Mouse (Mus musculus) cerebral cortex, adult 2 months (tissue): ENCODE results near the gene Stat5b.

Experiments
- WGBS: fragments of 180-500 bp; shearing (Covaris S2); methylation state at CpG from one replicate; pipeline ENCODE4 v1.1.7; 2018; 5-methylcytosine and 5-hydroxymethylcytosine counted together

The Stat5b gene

GRCm38 (mm10) chr11:100811132-100811531 lies 39.4 kb downstream of the Stat5b start:
- 85% methylated on average over 2 of the region's 2 CpGs for WGBS

GRCm38 (mm10) chr11:100810516-100810915 lies 40.0 kb downstream of the Stat5b start:
- 82% methylated on average over 9 of the region's 9 CpGs for WGBS

GRCm38 (mm10) chr11:100806380-100807305 lies 43.9 kb downstream of the Stat5b start:
- WGBS: 67% methylated on average over 20 of the region's 20 CpGs

- WGBS: 85% methylated on average over 7 of the region's 7 CpGs
Observed at GRCm38 (mm10) chr11:100805535-100805934, 45.0 kb downstream of the Stat5b start.

GRCm38 (mm10) chr11:100804409-100804808 lies 46.1 kb downstream of the Stat5b start:
- WGBS: 96% methylated on average over 10 of the region's 10 CpGs

GRCm38 (mm10) chr11:100799426-100799825 lies 51.1 kb downstream of the Stat5b start:
- 80% methylated on average over 5 of the region's 5 CpGs for WGBS

GRCm38 (mm10) chr11:100796585-100796984 lies 53.9 kb downstream of the Stat5b start:
- 87% methylated on average over 8 of the region's 8 CpGs for WGBS

- WGBS: 95% methylated on average over 2 of the region's 2 CpGs
Observed at GRCm38 (mm10) chr11:100795386-100795785, 55.1 kb downstream of the Stat5b start.

GRCm38 (mm10) chr11:100791457-100792049 lies 59.0 kb downstream of the Stat5b start:
- 61% methylated on average over 2 of the region's 2 CpGs for WGBS

GRCm38 (mm10) chr11:100790644-100791043 lies 59.9 kb downstream of the Stat5b start:
- WGBS: 64% methylated on average over 9 of the region's 9 CpGs

- 93% methylated on average over 3 of the region's 3 CpGs for WGBS
Observed at GRCm38 (mm10) chr11:100789702-100790101, 60.8 kb downstream of the Stat5b start.

- 77% methylated on average over 2 of the region's 2 CpGs for WGBS
Observed at GRCm38 (mm10) chr11:100785774-100786173, 64.8 kb downstream of the Stat5b start.

- WGBS: 81% methylated on average over 8 of the region's 8 CpGs
Observed at GRCm38 (mm10) chr11:100784286-100784685, 66.2 kb downstream of the Stat5b start.

GRCm38 (mm10) chr11:100782568-100782967 lies 68.0 kb downstream of the Stat5b start:
- 91% methylated on average over 13 of the region's 13 CpGs for WGBS

- WGBS: 87% methylated on average over 15 of the region's 15 CpGs
Observed at GRCm38 (mm10) chr11:100781763-100782475, 68.6 kb downstream of the Stat5b start.

- WGBS: 87% methylated on average over 8 of the region's 8 CpGs
Observed at GRCm38 (mm10) chr11:100780247-100780646, 70.3 kb downstream of the Stat5b start.

- 91% methylated on average over 3 of the region's 3 CpGs for WGBS
Observed at GRCm38 (mm10) chr11:100778069-100778468, 72.5 kb downstream of the Stat5b start.

- WGBS: 78% methylated on average over 10 of the region's 10 CpGs
Observed at GRCm38 (mm10) chr11:100775921-100776320, 74.6 kb downstream of the Stat5b start.

- 84% methylated on average over 4 of the region's 4 CpGs for WGBS
Observed at GRCm38 (mm10) chr11:100774261-100774660, 76.3 kb downstream of the Stat5b start.

- WGBS: 19% methylated on average over 17 of the region's 17 CpGs
Observed at GRCm38 (mm10) chr11:100770646-100771408, 79.7 kb downstream of the Stat5b start, which contains the start of gene Ghdc. Gene Ghdc (minus strand): TSS chr11:100770957.

- 28% methylated on average over 6 of the region's 6 CpGs for WGBS
Observed at GRCm38 (mm10) chr11:100769980-100770379, 80.5 kb downstream of the Stat5b start.
